Mouse (Mus musculus) neural tube, embryonic 14.5 days (tissue): ENCODE results near the gene Slc24a4. TPM values are rescaled to one million over a fixed set of nuclear protein-coding genes. Genes with fewer than 3 reads are reported as not detected.

ENCODE experiments used
- ATAC-seq: fragments of 200-750 bp; cut with Nextera tagmentation; 2 replicates; pipeline ENCODE4 v1.8.0; 2017; ENCODE audit warnings: low read depth, mild to moderate bottlenecking, moderate TSS enrichment, moderate library complexity
- H3K27ac ChIP-seq: fragments of 300-500 bp; sonication (generic); 2 replicates; pipeline ENCODE4 v1.5.1; 2014; ENCODE audit warnings: low read depth, mild to moderate bottlenecking, control low read depth, low read length, moderate library complexity, mixed read lengths
- H3K27me3 ChIP-seq: fragments of 300-500 bp; sonication (generic); 2 replicates; pipeline ENCODE4 v1.6.1; 2014; ENCODE audit warnings: low read length; ENCODE audit not compliant: control insufficient read depth, insufficient read depth
- H3K36me3 ChIP-seq: fragments of 300-500 bp; sonication (generic); 2 replicates; pipeline ENCODE4 v1.6.1; 2014; ENCODE audit warnings: low read length, mixed read lengths; ENCODE audit not compliant: control insufficient read depth, insufficient read depth
- H3K4me1 ChIP-seq: fragments of 300-500 bp; sonication (generic); 2 replicates; pipeline ENCODE4 v1.6.1; 2014; ENCODE audit warnings: low read length; ENCODE audit not compliant: control insufficient read depth, insufficient read depth
- H3K4me2 ChIP-seq: fragments of 300-500 bp; sonication (generic); 2 replicates; pipeline ENCODE4 v1.6.1; 2014; ENCODE audit warnings: mild to moderate bottlenecking, low read depth, low read length, control low read depth
- H3K4me3 ChIP-seq: fragments of 300-500 bp; sonication (generic); 2 replicates; pipeline ENCODE4 v1.5.1; 2014; ENCODE audit warnings: low read depth, low read length, control low read depth, mixed read lengths
- H3K9ac ChIP-seq: fragments of 300-500 bp; sonication (generic); replicated peaks from 2 replicates; pipeline ENCODE4 v1.6.1; 2014; ENCODE audit warnings: low read depth, mild to moderate bottlenecking, control low read depth, low read length, mixed read lengths
- H3K9me3 ChIP-seq: fragments of 300-500 bp; sonication (generic); 2 replicates; pipeline ENCODE4 v1.6.1; 2016; ENCODE audit warnings: low read length; ENCODE audit not compliant: control insufficient read depth
- WGBS: fragments of 180-500 bp; shearing (Covaris S2); extraction: QIAGEN DNeasy Blood & Tissue Kit; methylation state at CpG from one replicate; pipeline ENCODE4 v1.1.7; 2014; 5-methylcytosine and 5-hydroxymethylcytosine counted together
- polyA plus RNA-seq: library from polyadenylated mRNA; unstranded; fragments of >200 nt; fragmentation: Nextera tagmentation; extraction: Ambion mirVana; gene quantifications from 2 replicates; pipeline ENCODE4 v1.2.1, GENCODE M21; 2014

The Slc24a4 gene
- polyA plus RNA-seq, 1 experiment from 2014 or later = 3.2 TPM

GRCm38 (mm10) chr12:102299209-102299608 lies 170.7 kb downstream of the Slc24a4 start:
- Histone ChIP-seq H3K9ac (no peak overlapping the region), H3K27me3 (no peaks in the 10 kb centered on the region), H3K4me1 (peaks cover 9% of the 10 kb centered on the region; the same call in 1 of the 2 replicates), H3K36me3 (no peaks in the 10 kb centered on the region), H3K4me3 (no peak overlapping the region), H3K4me2 (no peak overlapping the region), H3K9me3 (no peaks in the 10 kb centered on the region), H3K27ac (no peak overlapping the region)
- ATAC-seq = no peak
- WGBS = 65% methylated on average over 5 of the region's 5 CpGs

- H3K9ac ChIP-seq = no peak overlapping the region
- peaks cover 9% of the 10 kb centered on the region; the same call in 1 of the 2 replicates for H3K4me1 ChIP-seq
- ATAC-seq = no peak
- H3K36me3 ChIP-seq = no peaks in the 10 kb centered on the region
- H3K9me3 ChIP-seq = no peaks in the 10 kb centered on the region
- no peak overlapping the region for H3K27ac ChIP-seq
- H3K4me2 ChIP-seq = no peak overlapping the region
- no peaks in the 10 kb centered on the region for H3K27me3 ChIP-seq
- no peak overlapping the region for H3K4me3 ChIP-seq
- WGBS = 72% methylated on average over 1 of the region's 1 CpGs
These were observed 173.1 kb downstream of the Slc24a4 start for GRCm38 (mm10) chr12:102301585-102301984.

- no peak overlapping the region for H3K4me2 ChIP-seq
- 79% methylated on average over 9 of the region's 9 CpGs for WGBS
- H3K4me1 ChIP-seq = peaks cover 9% of the 10 kb centered on the region; the same call in 1 of the 2 replicates
- H3K27ac ChIP-seq = no peak overlapping the region
- H3K27me3 ChIP-seq = no peaks in the 10 kb centered on the region
- no peak overlapping the region for H3K9ac ChIP-seq
- H3K4me3 ChIP-seq = no peak overlapping the region
- no peak for ATAC-seq
- no peaks in the 10 kb centered on the region for H3K9me3 ChIP-seq
- H3K36me3 ChIP-seq = no peaks in the 10 kb centered on the region
These were observed 173.8 kb downstream of the Slc24a4 start for GRCm38 (mm10) chr12:102302322-102302721.

GRCm38 (mm10) chr12:102302831-102303351 lies 174.4 kb downstream of the Slc24a4 start:
- Histone ChIP-seq H3K9me3 (no peaks in the 10 kb centered on the region), H3K4me1 (peaks cover 9% of the 10 kb centered on the region; the same call in 1 of the 2 replicates), H3K27ac (no peak overlapping the region), H3K4me3 (no peak overlapping the region), H3K36me3 (no peaks in the 10 kb centered on the region), H3K27me3 (no peaks in the 10 kb centered on the region), H3K4me2 (no peak overlapping the region), H3K9ac (no peak overlapping the region)
- no peak for ATAC-seq
- 72% methylated on average over 4 of the region's 4 CpGs for WGBS

GRCm38 (mm10) chr12:102303867-102304266 lies 175.3 kb downstream of the Slc24a4 start:
- Histone ChIP-seq H3K4me1 (peaks cover 18% of the 10 kb centered on the region; the same call in 1 of the 2 replicates), H3K4me3 (no peak overlapping the region), H3K4me2 (no peak overlapping the region), H3K9me3 (no peaks in the 10 kb centered on the region), H3K9ac (no peak overlapping the region), H3K27ac (no peak overlapping the region), H3K27me3 (no peaks in the 10 kb centered on the region), H3K36me3 (no peaks in the 10 kb centered on the region)
- no peak for ATAC-seq
- WGBS = 41% methylated on average over 7 of the region's 7 CpGs

- WGBS = 60% methylated on average over 10 of the region's 10 CpGs
- Histone ChIP-seq H3K27ac (no peak overlapping the region), H3K36me3 (no peaks in the 10 kb centered on the region), H3K9ac (no peak overlapping the region), H3K4me2 (no peak overlapping the region), H3K9me3 (no peaks in the 10 kb centered on the region), H3K4me1 (peaks cover 18% of the 10 kb centered on the region; the same call in 1 of the 2 replicates), H3K27me3 (no peaks in the 10 kb centered on the region), H3K4me3 (no peak overlapping the region)
- no peak for ATAC-seq
These were observed 176.7 kb downstream of the Slc24a4 start for GRCm38 (mm10) chr12:102305069-102305836.

- H3K27me3 ChIP-seq = no peaks in the 10 kb centered on the region
- H3K9ac ChIP-seq = no peak overlapping the region
- no peak overlapping the region for H3K4me3 ChIP-seq
These were observed 179.5 kb downstream of the Slc24a4 start for GRCm38 (mm10) chr12:102308001-102308456.

GRCm38 (mm10) chr12:102308457-102309011 lies 180.0 kb downstream of the Slc24a4 start:
- Histone ChIP-seq H3K4me3 (no peak overlapping the region), H3K9ac (no peak overlapping the region), H3K27ac (peak overlapping the region; percentile 2; the same call in 1 of the 2 replicates), H3K4me1 (peaks cover 14% of the 10 kb centered on the region; the same call in 1 of the 2 replicates), H3K4me2 (no peak overlapping the region), H3K27me3 (no peaks in the 10 kb centered on the region), H3K9me3 (no peaks in the 10 kb centered on the region), H3K36me3 (no peaks in the 10 kb centered on the region)
- peak; percentile 73 for ATAC-seq
- 45% methylated on average over 16 of the region's 16 CpGs for WGBS

More at GRCm38 (mm10) chr12:102308001-102308456, 179.5 kb downstream of the Slc24a4 start:
- Histone ChIP-seq H3K36me3 (no peaks in the 10 kb centered on the region), H3K27ac (peak overlapping the region; percentile 2; the same call in 1 of the 2 replicates), H3K9me3 (no peaks in the 10 kb centered on the region), H3K4me1 (peaks cover 18% of the 10 kb centered on the region; the same call in 1 of the 2 replicates), H3K4me2 (no peak overlapping the region)
- ATAC-seq = peak; percentile 68; the same call in 1 of the 2 replicates
- 42% methylated on average over 6 of the region's 6 CpGs for WGBS
